Comparison of ENCODE assay signal across 8 mouse cellular contexts in genomic region chr1:135259128-135259436, GRCm38 (mm10). TPM values are rescaled to one million over a fixed set of nuclear protein-coding genes. Genes with fewer than 3 reads are reported as not detected.
A peak's percentile ranks its signal among the peaks of the same experiment; 100 is the strongest.
DNase-seq lines count a peak whose midpoint lies in the region; ATAC-seq lines count a peak whose summit lies in the region.

No protein-coding gene starts in this region.

- peak; percentile 80 for DNase-seq in WW6 (ENCODE audit: low read depth, low spot score)
- DNase-seq in cerebellum, postnatal 14 days, result peak; percentile 91 to 96
- DNase-seq in frontal cortex, postnatal 25 days (ENCODE audit: low spot score in 2 of 2), result peak; percentile 46 to 53
- DNase-seq in hindbrain, embryonic 14.5 days (ENCODE audit: low spot score), result peak; percentile 91
- peak; percentile 48 to 74 for DNase-seq in layer of hippocampus, postnatal 36 days
- peak; percentile 93 for DNase-seq in lung, postnatal 36 days
- peak; percentile 72 to 81 for DNase-seq in right cerebral cortex, adult 2 months (ENCODE audit: low spot score in 2 of 2)
- peak; percentile 85 for DNase-seq in yolk sac, embryonic 10.5 days (ENCODE audit: low spot score)

- peaks cover 27% of the 10 kb centered on the region for H3K36me3 ChIP-seq in hindbrain, embryonic 14.5 days (replicated peaks; ENCODE audit: control insufficient read depth, insufficient read depth)

- peaks cover 10% of the 10 kb centered on the region; the same call in 1 of the 2 replicates for H3K4me1 ChIP-seq in hindbrain, embryonic 14.5 days (replicated peaks; ENCODE audit: control insufficient read depth, insufficient read depth, low read length)

- ATAC-seq in hindbrain, embryonic 14.5 days (ENCODE audit: low FRiP score), result peak; percentile 80

- H3K4me3 ChIP-seq in hindbrain, embryonic 14.5 days (replicated peaks; ENCODE audit: low read length), result peak overlapping the region; percentile 13; the same call in 1 of the 2 replicates

- H3K9ac ChIP-seq in hindbrain, embryonic 14.5 days, result no peak overlapping the region

- peak overlapping the region; percentile 48 for H3K4me2 ChIP-seq in hindbrain, embryonic 14.5 days (replicated peaks)

- no peaks in the 10 kb centered on the region for H3K27me3 ChIP-seq in hindbrain, embryonic 14.5 days (ENCODE audit: control insufficient read depth, insufficient read depth, low read length)

- no peaks in the 10 kb centered on the region for H3K9me3 ChIP-seq in hindbrain, embryonic 14.5 days (ENCODE audit: control insufficient read depth, low read length)

- 0 out of 2 replicates have a peak overlapping the region, but pooled peaks have one; percentile 38 for H3K27ac ChIP-seq in hindbrain, embryonic 14.5 days

- WGBS in hindbrain, embryonic 14.5 days, result 2% methylated on average over 10 of the region's 10 CpGs

RNA-seq across cellular contexts. Expression of gene Elf3, which starts 0.7 kb away (rescaled TPM):
- 0.09 and 0.14 TPM in 2 replicates for polyA plus RNA-seq in hindbrain, embryonic 14.5 days (2014; fragmentation: Nextera tagmentation; extraction: Ambion mirVana)
- total RNA-seq in layer of hippocampus, postnatal 36 days (2021), result not detected

RNA-seq across cellular contexts. Expression of gene Rnpep, which starts 24.8 kb away (rescaled TPM):
- 96.1 and 101 TPM in 2 replicates for polyA plus RNA-seq in hindbrain, embryonic 14.5 days (2014; fragmentation: Nextera tagmentation; extraction: Ambion mirVana)
- 10 to 100 TPM; 54.0 to 65.4 TPM for total RNA-seq in layer of hippocampus, postnatal 36 days (2021)

RNA-seq across cellular contexts. Expression of gene Timm17a, which starts 54.5 kb away (rescaled TPM):
- polyA plus RNA-seq in hindbrain, embryonic 14.5 days (2014; fragmentation: Nextera tagmentation; extraction: Ambion mirVana), result 172 and 176 TPM in 2 replicates
- 100 to 1,000 TPM; 162 to 176 TPM for total RNA-seq in layer of hippocampus, postnatal 36 days (2021)

Comparison
In these comparisons a context has a peak if more than half of its experiments do, and no peak if none do; other contexts are left out.
1. Peak in every context shown above with its lines: DNase-seq, ATAC-seq, H3K4me3 ChIP-seq and H3K27ac ChIP-seq.